Mouse (Mus musculus) stomach, embryonic 14.5 days (tissue): Measurements from ENCODE around the gene Dab1. TPM values are rescaled to one million over a fixed set of nuclear protein-coding genes. Genes with fewer than 3 reads are reported as not detected.
A peak's percentile ranks its signal among the peaks of the same experiment; 100 is the strongest.

Source experiments
- ATAC-seq: fragments of 200-750 bp; cut with Nextera tagmentation; 2 replicates; pipeline ENCODE4 v1.8.0; 2017; ENCODE audit warnings: low read depth, moderate TSS enrichment; ENCODE audit not compliant: insufficient number of reproducible peaks, insufficient read depth, low FRiP score
- H3K27ac ChIP-seq: fragments of 300-500 bp; sonication (generic); 2 replicates; pipeline ENCODE4 v1.5.1; 2014; ENCODE audit warnings: mild to moderate bottlenecking, low read length, moderate library complexity, mixed read lengths
- H3K27me3 ChIP-seq: fragments of 300-500 bp; sonication (generic); 2 replicates; pipeline ENCODE4 v1.6.1; 2014; ENCODE audit warnings: low read length, control low read depth, mixed read lengths; ENCODE audit not compliant: control insufficient read depth, insufficient read depth
- H3K36me3 ChIP-seq: fragments of 300-500 bp; sonication (generic); 2 replicates; pipeline ENCODE4 v1.6.1; 2014; ENCODE audit warnings: mild to moderate bottlenecking, control low read depth, low read length, moderate library complexity, mixed read lengths; ENCODE audit not compliant: control insufficient read depth, insufficient read depth
- H3K4me1 ChIP-seq: fragments of 300-500 bp; sonication (generic); 2 replicates; pipeline ENCODE4 v1.6.1; 2014; ENCODE audit warnings: low read length, control low read depth, mixed read lengths; ENCODE audit not compliant: control insufficient read depth, insufficient read depth
- H3K4me2 ChIP-seq: fragments of 300-500 bp; sonication (generic); replicated peaks from 2 replicates; pipeline ENCODE4 v1.6.1; 2014; ENCODE audit warnings: low read depth, low read length, control low read depth
- H3K4me3 ChIP-seq: fragments of 300-500 bp; sonication (generic); 2 replicates; pipeline ENCODE4 v1.5.1; 2014; ENCODE audit warnings: low read depth, low read length, control low read depth
- H3K9ac ChIP-seq: fragments of 300-500 bp; sonication (generic); replicated peaks from 2 replicates; pipeline ENCODE4 v1.6.1; 2014; ENCODE audit warnings: low read depth, mild to moderate bottlenecking, control low read depth, low read length, moderate library complexity, mixed read lengths
- H3K9me3 ChIP-seq: fragments of 300-500 bp; sonication (generic); 2 replicates; pipeline ENCODE4 v1.6.1; 2016; ENCODE audit warnings: low read depth, low read length, control low read depth; ENCODE audit not compliant: control insufficient read depth
- WGBS: fragments of 180-500 bp; shearing (Covaris S2); extraction: QIAGEN DNeasy Blood & Tissue Kit; methylation state at CpG from one replicate; pipeline ENCODE4 v1.1.7; 2014; 5-methylcytosine and 5-hydroxymethylcytosine counted together
- polyA plus RNA-seq: library from polyadenylated mRNA; unstranded; fragments of >200 nt; fragmentation: Nextera tagmentation; extraction: Ambion mirVana; gene quantifications from 2 replicates; pipeline ENCODE4 v1.2.1, GENCODE M21; 2014

Gene Dab1
- polyA plus RNA-seq, 1 experiment from 2014 or later: 8.5 TPM

- Histone ChIP-seq H3K4me3 (no peak overlapping the region), H3K4me2 (no peak overlapping the region), H3K36me3 (no peaks in the 10 kb centered on the region), H3K27ac (no peak overlapping the region), H3K27me3 (no peaks in the 10 kb centered on the region), H3K9ac (no peak overlapping the region), H3K4me1 (no peaks in the 10 kb centered on the region), H3K9me3 (no peaks in the 10 kb centered on the region)
- WGBS: 78% methylated on average over 8 of the region's 8 CpGs
- no peak for ATAC-seq
Measured at GRCm38 (mm10) chr4:104572440-104572839, 953.3 kb downstream of the Dab1 start.

- Histone ChIP-seq H3K4me1 (no peaks in the 10 kb centered on the region), H3K27ac (no peak overlapping the region), H3K4me3 (no peak overlapping the region), H3K9me3 (no peaks in the 10 kb centered on the region), H3K4me2 (no peak overlapping the region), H3K36me3 (no peaks in the 10 kb centered on the region), H3K9ac (no peak overlapping the region), H3K27me3 (no peaks in the 10 kb centered on the region)
- WGBS: 65% methylated on average over 7 of the region's 7 CpGs
- no peak for ATAC-seq
Measured at GRCm38 (mm10) chr4:104573419-104573818, 954.3 kb downstream of the Dab1 start.

GRCm38 (mm10) chr4:104578370-104578769 is 959.2 kb downstream of the Dab1 start:
- Histone ChIP-seq H3K36me3 (no peaks in the 10 kb centered on the region), H3K27me3 (no peaks in the 10 kb centered on the region), H3K27ac (no peak overlapping the region), H3K4me3 (no peak overlapping the region), H3K4me1 (no peaks in the 10 kb centered on the region), H3K4me2 (no peak overlapping the region), H3K9me3 (no peaks in the 10 kb centered on the region), H3K9ac (no peak overlapping the region)
- WGBS: 21% methylated on average over 3 of the region's 3 CpGs
- peak; percentile 61; the same call in 1 of the 2 replicates for ATAC-seq

GRCm38 (mm10) chr4:104579946-104580544 is 960.9 kb downstream of the Dab1 start:
- Histone ChIP-seq H3K36me3 (no peaks in the 10 kb centered on the region), H3K4me1 (no peaks in the 10 kb centered on the region), H3K9me3 (no peaks in the 10 kb centered on the region), H3K9ac (no peak overlapping the region), H3K27ac (no peak overlapping the region), H3K27me3 (no peaks in the 10 kb centered on the region), H3K4me3 (no peak overlapping the region), H3K4me2 (no peak overlapping the region)
- no peak for ATAC-seq
- 82% methylated on average over 5 of the region's 5 CpGs for WGBS

GRCm38 (mm10) chr4:104582726-104583125 is 963.6 kb downstream of the Dab1 start:
- Histone ChIP-seq H3K9me3 (no peaks in the 10 kb centered on the region), H3K4me3 (no peak overlapping the region), H3K4me2 (no peak overlapping the region), H3K27ac (no peak overlapping the region), H3K4me1 (no peaks in the 10 kb centered on the region), H3K9ac (no peak overlapping the region), H3K27me3 (no peaks in the 10 kb centered on the region), H3K36me3 (no peaks in the 10 kb centered on the region)
- no peak for ATAC-seq
- 27% methylated on average over 5 of the region's 5 CpGs for WGBS

GRCm38 (mm10) chr4:104587826-104588225 is 968.7 kb downstream of the Dab1 start:
- Histone ChIP-seq H3K4me1 (0 out of 2 replicates have a peak, but pooled peaks cover 3% of the 10 kb centered on the region), H3K9me3 (no peaks in the 10 kb centered on the region), H3K9ac (no peak overlapping the region), H3K27ac (no peak overlapping the region), H3K4me3 (no peak overlapping the region), H3K4me2 (no peak overlapping the region), H3K27me3 (no peaks in the 10 kb centered on the region), H3K36me3 (no peaks in the 10 kb centered on the region)
- whole genome bisulfite sequencing: 51% methylated on average over 2 of the region's 2 CpGs
- ATAC-seq: no peak

- Histone ChIP-seq H3K9me3 (no peaks in the 10 kb centered on the region), H3K4me2 (no peak overlapping the region), H3K36me3 (no peaks in the 10 kb centered on the region), H3K27me3 (no peaks in the 10 kb centered on the region), H3K27ac (no peak overlapping the region), H3K4me3 (no peak overlapping the region), H3K9ac (no peak overlapping the region), H3K4me1 (no peaks in the 10 kb centered on the region)
- no peak for ATAC-seq
- WGBS: 89% methylated on average over 7 of the region's 7 CpGs
Measured at GRCm38 (mm10) chr4:104596936-104597335, 977.8 kb downstream of the Dab1 start.

GRCm38 (mm10) chr4:104597490-104598465 is 978.6 kb downstream of the Dab1 start:
- Histone ChIP-seq H3K36me3 (no peaks in the 10 kb centered on the region), H3K4me2 (no peak overlapping the region), H3K9ac (no peak overlapping the region), H3K27me3 (no peaks in the 10 kb centered on the region), H3K4me3 (no peak overlapping the region), H3K27ac (no peak overlapping the region), H3K4me1 (no peaks in the 10 kb centered on the region), H3K9me3 (no peaks in the 10 kb centered on the region)
- no peak for ATAC-seq
- WGBS: 75% methylated on average over 6 of the region's 6 CpGs
